Mouse (Mus musculus) kidney, postnatal 4 days (tissue): ENCODE data around the gene Trim58.

Experiments
- DNase-seq, 2 experiments: peaks; one replicate each; pipeline ENCODE4 v3.0.0; 2021; ENCODE audit warnings: mixed read lengths in 2 of 2

Trim58 gene

GRCm38 (mm10) chr11:58640272-58640867 is at the start of gene Trim58:
TSS of gene Trim58 (plus strand) at chr11:58640465.
- peak; percentile 39 to 54 for DNase-seq

- no peak for DNase-seq
These were observed 45.5 kb upstream of the Trim58 start, which contains the start of gene Olfr324 for GRCm38 (mm10) chr11:58594814-58595213. TSS of gene Olfr324 (plus strand) at chr11:58595114.

DNA sequence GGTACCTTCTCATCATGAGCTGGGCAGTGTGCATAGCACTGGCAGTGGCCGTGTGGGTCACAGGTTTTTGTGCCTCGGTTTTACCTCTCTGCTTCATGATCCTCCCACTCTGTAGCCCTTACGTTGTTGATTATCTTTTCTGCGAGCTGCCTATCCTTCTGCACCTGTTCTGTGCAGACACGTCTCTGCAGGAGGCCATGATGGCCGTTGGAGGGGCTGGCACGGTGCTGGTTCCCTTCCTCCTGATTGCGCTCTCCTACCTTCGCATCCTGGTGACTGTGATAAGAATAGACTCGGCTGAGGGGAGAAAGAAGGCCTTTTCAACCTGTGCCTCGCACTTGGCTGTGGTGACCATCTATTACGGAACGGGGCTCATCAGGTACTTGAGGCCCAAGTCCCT is 42.4 kb upstream of the Trim58 start:
- no peak for DNase-seq

GRCm38 (mm10) chr11:58602062-58602461 is 38.2 kb upstream of the Trim58 start:
- DNase-seq = no peak

DNA sequence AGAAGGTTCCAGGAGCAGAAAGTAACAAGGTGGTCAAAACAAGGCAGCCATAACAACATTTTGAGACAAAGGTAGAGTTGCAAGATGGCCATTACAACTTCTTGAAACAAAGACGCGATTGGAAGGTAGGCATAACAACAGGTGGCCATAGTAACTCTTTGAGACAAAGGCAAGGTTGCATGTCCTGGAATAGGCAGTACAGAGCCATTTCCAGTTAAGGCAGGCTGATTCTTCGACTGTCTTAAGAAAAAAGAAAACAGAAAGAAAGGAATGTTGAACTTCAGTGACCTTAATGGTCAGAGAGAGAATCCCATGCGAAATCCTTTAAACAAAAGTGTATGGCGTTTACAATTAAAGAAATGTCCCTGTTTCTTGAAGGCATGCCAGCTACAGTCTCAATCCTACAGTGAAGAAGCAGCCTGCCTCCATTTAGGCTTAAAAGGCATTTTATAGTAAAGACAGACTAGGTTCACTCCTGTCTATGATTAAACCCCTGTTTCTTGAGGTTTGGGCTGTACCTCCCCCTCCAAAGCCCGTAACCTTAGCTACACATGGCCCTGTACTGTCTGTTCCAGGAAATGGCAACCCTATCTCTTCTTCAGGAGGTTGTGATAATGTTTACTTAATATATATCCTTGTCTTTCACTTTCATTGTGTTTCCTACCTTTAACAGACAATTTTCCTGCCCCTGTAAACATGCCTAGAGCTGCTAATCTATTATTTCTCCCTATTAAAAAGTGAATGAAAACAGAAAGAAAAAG is 37.3 kb upstream of the Trim58 start:
- no peak for DNase-seq

DNA sequence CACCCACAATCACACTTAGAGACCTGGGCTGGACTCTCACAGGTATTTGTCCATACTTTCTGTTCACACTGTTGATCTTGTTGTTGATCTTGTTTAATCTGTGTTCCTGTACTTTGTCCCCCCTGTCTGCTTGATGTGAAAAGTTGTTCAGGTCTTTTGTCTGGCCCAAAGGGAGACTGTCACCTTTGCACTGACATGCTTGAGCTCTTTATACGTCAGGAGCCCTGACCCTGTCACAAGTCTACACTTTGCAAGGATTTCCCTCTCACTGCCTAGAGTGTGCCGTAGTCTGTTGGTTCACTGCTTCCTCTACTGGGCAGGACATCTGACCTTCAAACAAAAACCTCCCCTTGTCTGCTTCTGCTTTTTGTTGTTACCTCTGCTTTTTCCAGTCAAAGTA is 35.6 kb upstream of the Trim58 start:
- DNase-seq = no peak

DNA sequence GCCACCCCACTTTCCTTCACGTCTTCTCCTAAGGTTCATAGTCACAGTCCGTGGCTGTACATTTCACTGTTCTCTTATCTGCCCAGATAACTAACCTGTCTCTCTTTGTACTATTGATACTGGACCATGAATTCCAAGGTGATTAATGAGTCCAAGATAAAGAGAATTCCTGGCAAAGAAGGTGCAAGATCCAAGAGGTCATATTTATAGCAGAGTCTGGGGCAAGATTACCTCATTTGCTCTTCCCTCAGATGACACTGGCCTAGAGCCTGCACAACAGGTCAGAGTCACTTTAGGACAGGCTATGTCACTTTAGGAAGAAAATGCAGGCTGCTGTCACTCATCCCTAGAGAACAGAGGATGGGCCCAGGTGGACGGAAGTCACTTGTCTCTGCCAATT is 35.0 kb upstream of the Trim58 start:
- no peak for DNase-seq

DNA sequence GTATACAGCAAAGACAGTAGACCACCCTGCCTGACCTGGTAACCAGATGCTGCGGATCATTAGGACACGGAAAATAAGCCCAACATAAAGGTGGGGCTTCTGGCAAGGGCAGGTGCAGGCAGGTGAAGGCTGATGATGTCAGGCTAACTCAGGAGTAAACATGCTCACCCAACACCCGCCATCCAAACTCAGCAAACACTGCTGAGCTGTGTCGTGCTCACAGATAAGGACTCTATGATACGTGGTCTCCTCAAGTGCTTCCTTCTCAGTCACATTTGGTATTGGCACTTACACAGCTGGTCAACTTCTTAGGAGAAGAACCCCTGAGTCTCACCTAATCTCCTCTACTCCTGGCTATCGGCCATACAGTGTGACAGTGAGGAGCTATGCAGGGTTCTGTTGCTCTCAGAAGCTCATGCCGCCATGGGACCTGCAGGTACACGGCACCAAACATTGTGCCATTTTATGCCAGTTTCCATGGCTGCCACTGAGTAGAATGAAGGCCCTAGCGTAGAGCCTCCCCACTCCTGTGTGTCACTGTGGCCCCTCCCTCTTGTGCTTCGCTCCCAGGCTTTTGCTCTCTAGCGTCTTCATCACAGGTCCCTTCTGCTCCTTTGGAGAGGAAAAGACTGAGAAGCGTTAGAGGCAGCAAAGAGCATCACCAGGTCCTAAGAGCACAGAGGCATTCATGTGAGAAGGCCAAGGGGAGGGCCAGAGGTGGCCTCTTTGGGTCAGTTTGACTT is 33.9 kb upstream of the Trim58 start:
- DNase-seq = no peak

DNA sequence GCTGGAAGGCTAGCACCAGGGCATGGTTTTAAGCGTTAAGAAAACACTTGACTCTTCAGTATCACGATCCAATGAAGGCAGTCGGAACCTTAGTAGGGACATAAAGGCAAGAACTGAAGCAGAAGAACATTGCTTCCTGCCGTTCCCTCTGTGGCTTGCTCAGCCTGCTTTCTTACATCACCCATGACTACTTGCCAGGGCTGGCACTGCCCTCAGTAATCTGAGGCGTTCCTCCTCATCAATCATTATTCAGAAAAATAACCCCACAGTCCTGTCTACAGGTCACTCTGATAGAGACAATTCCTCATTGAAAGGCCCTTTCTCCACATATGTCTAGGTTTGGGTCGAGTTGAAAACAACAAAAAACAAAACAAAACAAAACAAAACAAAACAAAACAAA is 33.2 kb upstream of the Trim58 start:
- no peak for DNase-seq

- DNase-seq = no peak
These were observed 26.9 kb upstream of the Trim58 start for GRCm38 (mm10) chr11:58613359-58613758.

GRCm38 (mm10) chr11:58614526-58614925 is 25.7 kb upstream of the Trim58 start:
- peak; percentile 7 to 16 for DNase-seq

DNA sequence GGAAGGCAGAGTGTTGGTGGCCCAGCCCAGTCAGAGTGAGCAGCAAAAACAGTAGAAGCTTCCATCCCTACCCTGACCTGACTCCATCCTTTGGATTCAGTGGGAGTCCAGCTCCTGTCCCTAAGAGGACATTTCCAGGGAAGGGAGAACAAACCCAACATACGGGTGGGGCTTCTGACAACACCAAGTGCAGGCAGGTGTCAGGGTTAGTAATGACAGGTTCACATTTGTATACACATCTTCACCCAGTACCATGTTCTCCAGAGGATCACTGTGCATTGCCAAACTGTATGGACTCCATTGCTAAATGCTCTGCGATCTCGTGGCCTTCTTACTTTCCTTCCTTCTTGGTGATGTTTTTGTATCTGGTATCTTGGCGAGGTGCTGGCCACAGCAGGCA is 24.3 kb upstream of the Trim58 start, which contains the start of gene 2210407C18Rik:
Gene 2210407C18Rik (minus strand): TSS at position 101 of the 400 bp plus-strand sequence.
- DNase-seq = no peak

- no peak for DNase-seq
These were observed 21.9 kb upstream of the Trim58 start for GRCm38 (mm10) chr11:58618369-58618768.

DNA sequence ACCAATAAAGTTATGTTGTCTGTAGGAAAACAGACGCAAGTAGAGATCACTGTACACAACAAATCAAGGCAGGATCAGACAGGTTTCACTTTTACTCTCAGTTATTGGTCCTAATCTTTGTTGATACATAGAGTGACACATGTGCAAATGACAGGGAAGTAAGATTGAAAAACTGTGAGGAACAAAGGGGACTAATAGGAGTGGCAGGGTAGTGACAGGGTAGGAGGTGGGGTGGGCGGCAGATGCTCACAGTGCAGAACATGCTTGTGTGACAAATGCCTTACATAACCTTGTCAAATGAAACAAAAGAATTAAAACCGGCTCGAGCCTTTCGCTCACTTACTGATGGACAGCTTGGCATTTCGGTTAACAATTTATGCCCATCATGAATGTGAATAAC is 21.5 kb upstream of the Trim58 start:
- no peak for DNase-seq

- no peak for DNase-seq
These were observed 14.1 kb upstream of the Trim58 start for GRCm38 (mm10) chr11:58626146-58626545.

DNA sequence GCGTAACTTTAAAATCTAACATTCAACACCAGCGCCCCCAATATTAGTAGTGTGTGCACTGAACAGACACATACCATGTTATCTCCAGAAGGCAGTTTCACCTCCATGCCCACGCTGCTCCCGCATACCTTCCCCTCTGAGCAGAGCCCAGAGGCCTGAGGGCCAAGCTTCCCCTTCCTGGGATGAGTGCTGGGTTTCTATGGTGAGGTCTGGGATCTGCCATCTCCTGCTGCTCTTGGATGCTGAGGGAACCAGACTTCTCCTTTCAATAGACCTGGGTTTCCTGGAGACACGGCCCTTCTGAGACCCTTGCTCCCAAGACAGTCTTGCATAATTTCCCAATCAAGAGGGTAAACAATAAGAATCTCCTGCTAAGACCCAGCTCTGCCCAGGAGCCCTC is 9.9 kb upstream of the Trim58 start, which contains the start of gene Olfr323:
Gene Olfr323 (minus strand): TSS at position 101 of the 400 bp plus-strand sequence.
- DNase-seq = no peak

DNA sequence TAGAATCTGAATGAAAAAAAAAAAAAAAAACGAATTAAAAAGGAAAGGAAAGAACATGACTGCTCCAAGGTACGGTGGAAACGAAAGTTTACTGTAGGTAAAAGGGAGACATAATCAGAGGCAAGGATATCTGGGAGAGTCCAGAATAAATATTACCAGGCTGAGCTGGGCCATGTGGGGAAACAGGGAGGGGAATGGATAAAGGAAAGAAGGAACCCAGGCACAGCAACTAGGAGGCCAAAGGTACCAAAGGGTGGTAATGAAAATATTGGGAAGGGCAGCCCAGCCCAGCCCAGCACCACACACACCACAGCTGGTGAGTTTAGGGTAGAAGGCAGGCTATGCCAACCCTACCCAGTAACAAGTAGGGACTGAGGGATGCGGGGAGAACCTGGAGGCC is 5.4 kb upstream of the Trim58 start:
- no peak for DNase-seq

- DNase-seq = peak; percentile 59 to 68
These were observed 3.8 kb upstream of the Trim58 start for GRCm38 (mm10) chr11:58636376-58636977.

DNA sequence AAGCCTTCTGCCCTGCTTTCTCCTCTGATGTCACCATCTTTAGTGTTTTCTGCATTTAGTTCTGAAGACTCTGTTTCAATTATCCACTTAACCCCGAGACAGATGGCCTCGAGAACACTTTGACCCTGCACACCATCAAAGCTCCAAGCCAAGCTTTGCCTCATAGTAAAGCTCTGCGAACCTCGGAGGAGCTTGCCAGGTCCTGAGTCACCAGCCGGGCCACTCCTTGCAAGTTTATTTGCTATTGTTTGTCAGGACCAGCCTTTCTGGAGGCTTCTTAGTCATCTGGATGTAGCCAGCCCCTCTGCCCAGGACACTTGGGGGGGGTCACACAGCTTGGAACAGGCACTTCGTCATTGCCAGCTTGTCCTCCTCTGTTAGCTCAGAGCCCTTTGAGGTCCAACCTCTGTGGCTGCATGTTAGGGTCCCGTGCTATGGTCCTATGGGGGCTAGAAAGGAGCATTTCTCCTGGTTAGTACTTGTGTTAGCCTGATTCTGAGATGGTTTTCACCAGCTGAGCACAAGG is 2.0 kb upstream of the Trim58 start:
- no peak for DNase-seq

DNA sequence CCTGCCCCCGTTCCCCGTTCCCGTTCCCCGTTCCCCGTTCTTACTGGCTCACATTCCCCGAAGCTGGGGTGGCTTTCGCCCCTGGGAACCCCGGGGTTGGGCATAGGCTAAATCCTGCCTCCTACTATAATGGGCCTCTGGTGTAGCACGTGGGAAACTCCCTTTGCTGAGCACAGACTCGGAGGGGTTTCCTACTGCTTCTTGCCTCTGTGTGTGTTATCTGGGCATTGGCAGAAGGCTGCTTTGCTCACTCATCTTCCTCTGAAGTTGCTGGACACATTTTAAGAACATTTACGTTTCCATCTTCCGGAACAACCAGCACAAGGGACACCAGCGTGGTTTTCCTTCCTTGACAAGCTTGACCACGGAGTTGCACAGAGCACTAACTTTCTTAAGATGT is 792 bp downstream of the Trim58 start:
- DNase-seq = no peak

- DNase-seq = no peak
These were observed 1.5 kb downstream of the Trim58 start for GRCm38 (mm10) chr11:58641638-58642358.

- DNase-seq = peak; percentile 32 to 36
These were observed 3.1 kb downstream of the Trim58 start for GRCm38 (mm10) chr11:58643350-58643749.
